22 mouse cellular contexts compared by ENCODE assay signal in the genomic region with DNA sequence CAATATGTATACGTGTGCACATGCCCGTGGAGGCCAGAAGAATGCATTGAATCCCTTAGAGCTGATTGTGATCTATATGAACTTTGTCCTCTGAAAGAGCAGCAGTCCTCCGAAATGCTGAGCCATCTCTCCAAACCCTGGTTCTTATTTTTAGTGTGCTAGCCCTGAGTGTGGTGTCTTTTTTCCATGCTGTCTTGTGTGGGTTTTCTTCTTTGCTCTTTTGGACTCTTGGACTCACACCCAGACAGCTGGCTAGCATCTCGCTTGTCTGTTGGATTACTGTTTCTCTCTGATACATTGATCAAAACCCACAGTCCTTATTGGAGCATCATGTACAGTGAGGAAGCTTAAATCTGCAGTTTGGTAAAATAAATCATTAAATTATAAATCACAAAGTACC. TPM values are rescaled to one million over a fixed set of nuclear protein-coding genes. Genes with fewer than 3 reads are reported as not detected.
DNase-seq lines count a peak whose midpoint lies in the region; ATAC-seq and TF ChIP-seq lines count a peak whose summit lies in the region.
"Had no signal": no experiment of that assay in that cellular context is flagged by ENCODE, and none has a peak within 500 bp of the region (broad histone marks: within the 10 kb centered on the region; RNA-seq: fewer than 3 reads in every experiment).

No protein-coding gene starts in this region.

- TF ChIP-seq POLR2A in kidney, adult 2 months (IDR thresholded peaks at IDR 0.05; ENCODE audit: low read depth, low read length), result no peak

- no peak overlapping the region for H3K4me2 ChIP-seq in heart, embryonic 14.5 days (ENCODE audit: low read length)
- H3K4me2 ChIP-seq: embryonic facial prominence, embryonic 12.5 days; hindbrain, embryonic 12.5 days; limb, embryonic 12.5 days; midbrain, embryonic 15.5 days; stomach, embryonic 15.5 days had no signal

- H3K27ac ChIP-seq in heart, embryonic 14.5 days (replicated peaks in 1 of 2; ENCODE audit: control insufficient read depth in 1 of 2, insufficient read depth in 1 of 2, low read depth in 2 of 2, low read length in 2 of 2), result no peak overlapping the region
- peak overlapping the region; percentile 80 for H3K27ac ChIP-seq in kidney, adult 2 months (ENCODE audit: insufficient read depth, low read depth, low read length)
- H3K27ac ChIP-seq in ES-E14 (ENCODE audit: insufficient read depth, low read depth, low read length, poor library complexity, severe bottlenecking), result peak overlapping the region; percentile 40; the same call in 1 of the 2 replicates
- H3K27ac ChIP-seq: embryonic facial prominence, embryonic 12.5 days; hindbrain, embryonic 12.5 days; limb, embryonic 12.5 days; midbrain, embryonic 15.5 days; stomach, embryonic 15.5 days had no signal

- H3K4me3 ChIP-seq in heart, embryonic 14.5 days (ENCODE audit: control insufficient read depth in 1 of 2, insufficient read depth in 1 of 2, low read depth in 1 of 2, low read length in 2 of 2), result no peak overlapping the region
- no peak overlapping the region for H3K4me3 ChIP-seq in kidney, adult 2 months (ENCODE audit: insufficient read depth, low read depth, low read length)
- H3K4me3 ChIP-seq in E14TG2a.4 (replicated peaks; ENCODE audit: low read length) (peak overlapping the region; percentile 93), ES-E14 (ENCODE audit: insufficient read depth in 1 of 2, low read depth in 1 of 2, low read length in 2 of 2, poor library complexity in 1 of 2, severe bottlenecking in 1 of 2) (peak overlapping the region in 1 of 2 experiments; percentile 27; a peak in 3 of 4 replicates)
- H3K4me3 ChIP-seq: embryonic facial prominence, embryonic 12.5 days; hindbrain, embryonic 12.5 days; limb, embryonic 12.5 days; midbrain, embryonic 15.5 days; stomach, embryonic 15.5 days had no signal

- ATAC-seq in heart, embryonic 14.5 days (ENCODE audit: insufficient number of reproducible peaks, insufficient read depth, low FRiP score, low read depth), result no peak
- ATAC-seq: forebrain, embryonic 14.5 days; midbrain, embryonic 15.5 days; Patski had no signal

- no peak for TF ChIP-seq CTCF in kidney, adult 2 months (conservative IDR thresholded peaks at IDR 0.05; ENCODE audit: insufficient read depth, insufficient read length, low read depth, low read length)
- TF ChIP-seq CTCF in E14TG2a.4 (conservative IDR thresholded peaks at IDR 0.05; ENCODE audit: low read length), result no peak

- no peaks in the 10 kb centered on the region for H3K9me3 ChIP-seq in heart, embryonic 14.5 days (ENCODE audit: control insufficient read depth, low read length)
- H3K9me3 ChIP-seq in E14TG2a.4 (ENCODE audit: low read length) (peaks cover 2% of the 10 kb centered on the region; the same call in 1 of the 2 replicates), ES-E14 (ENCODE audit: control insufficient read depth, insufficient read depth, low read depth, low read length) (no peaks in the 10 kb centered on the region)
- H3K9me3 ChIP-seq: embryonic facial prominence, embryonic 12.5 days; hindbrain, embryonic 12.5 days; limb, embryonic 12.5 days; midbrain, embryonic 15.5 days; stomach, embryonic 15.5 days had no signal

- WGBS in heart, embryonic 14.5 days, result 64% methylated on average over 4 of the region's 4 CpGs
- WGBS in kidney, adult 2 months, result 58% methylated on average over 4 of the region's 4 CpGs

- H3K36me3 ChIP-seq in heart, embryonic 14.5 days (ENCODE audit: control insufficient read depth, insufficient read depth, low read length), result peaks cover 38% of the 10 kb centered on the region
- H3K36me3 ChIP-seq in kidney, adult 2 months (ENCODE audit: control insufficient read depth, insufficient read depth, low read length), result peaks cover 7% of the 10 kb centered on the region; the same call in 1 of the 2 replicates
- peaks cover 61% of the 10 kb centered on the region for H3K36me3 ChIP-seq in E14TG2a.4 (ENCODE audit: insufficient read depth, low read length)
- H3K36me3 ChIP-seq in ES-E14 (ENCODE audit: control insufficient read depth, insufficient read depth, low read length, poor library complexity, severe bottlenecking), result peaks cover 13% of the 10 kb centered on the region

- in situ Hi-C loops in ES-E14 (cut with MboI; ENCODE audit: low sequenced_read_pairs in 2 of 2, unreplicated experiment in 2 of 2), result no loop called here

- H3K9ac ChIP-seq in heart, embryonic 14.5 days (ENCODE audit: low read length), result peak overlapping the region; percentile 21; the same call in 1 of the 2 replicates
- peak overlapping the region; percentile 46; the same call in 1 of the 2 replicates for H3K9ac ChIP-seq in ES-E14 (ENCODE audit: insufficient read depth, low read depth, low read length, poor library complexity, severe bottlenecking)
- H3K9ac ChIP-seq: embryonic facial prominence, embryonic 12.5 days; hindbrain, embryonic 12.5 days; limb, embryonic 12.5 days; midbrain, embryonic 15.5 days; stomach, embryonic 15.5 days had no signal

- DNase-seq in heart, adult 18-20 months, result no peak
- DNase-seq in kidney, adult 2 months, result peak; percentile 80
- DNase-seq in kidney, postnatal 4 days, result no peak
- DNase-seq in ES-E14 (ENCODE audit: low read depth, low spot score), result no peak
- DNase-seq in layer of hippocampus, adult 9-10 months (ENCODE audit: low spot score), result no peak
- DNase-seq in frontal cortex, postnatal 36 days (ENCODE audit: low spot score in 2 of 2), result no peak
- DNase-seq: adrenal gland, adult 8-10 months; cerebellum, adult 9-11 months; heart, postnatal 14 days; lung, adult 2 months; retina, postnatal 1 day; thymus, adult 18-20 months; thymus, postnatal 4 days had no signal

- H3K4me1 ChIP-seq in heart, embryonic 14.5 days (ENCODE audit: control insufficient read depth in 2 of 2, insufficient read depth in 2 of 2, low read length in 2 of 2), result peaks cover 8 to 26% of the 10 kb centered on the region in 2 experiments
- H3K4me1 ChIP-seq in kidney, adult 2 months (ENCODE audit: control insufficient read depth, insufficient read depth, low read length), result peaks cover 26% of the 10 kb centered on the region; the same call in 1 of the 2 replicates
- H3K4me1 ChIP-seq in E14TG2a.4 (replicated peaks; ENCODE audit: low read depth, low read length) (peaks cover 76% of the 10 kb centered on the region), ES-E14 (ENCODE audit: control insufficient read depth in 2 of 2, insufficient read depth in 2 of 2, low read length in 2 of 2, poor library complexity in 1 of 2) (peaks cover 16 to 40% of the 10 kb centered on the region in 2 experiments)

- H3K27me3 ChIP-seq in heart, embryonic 14.5 days (ENCODE audit: control insufficient read depth, insufficient read depth, low read length), result no peaks in the 10 kb centered on the region
- no peaks in the 10 kb centered on the region for H3K27me3 ChIP-seq in kidney, adult 2 months (replicated peaks; ENCODE audit: control insufficient read depth, insufficient read depth, low read length)
- H3K27me3 ChIP-seq in E14TG2a.4 (ENCODE audit: insufficient read depth, low read length), result no peaks in the 10 kb centered on the region
- H3K27me3 ChIP-seq: embryonic facial prominence, embryonic 12.5 days; hindbrain, embryonic 12.5 days; limb, embryonic 12.5 days; midbrain, embryonic 15.5 days; Patski; stomach, embryonic 15.5 days had no signal

TF ChIP-seq in ES-E14, 5 proteins besides CTCF, POLR2A, EP300 and RAD21:
- TF ChIP-seq ZNF384 (IDR thresholded peaks at IDR 0.05; ENCODE audit: low read depth, low read length) (no peak), ZC3H11A (IDR thresholded peaks at IDR 0.05; ENCODE audit: borderline replicate concordance, low read depth, low read length) (no peak), CHD2 (IDR thresholded peaks at IDR 0.05; ENCODE audit: low read depth, low read length) (no peak), HCFC1 (IDR thresholded peaks at IDR 0.05; ENCODE audit: borderline replicate concordance, insufficient read depth, low read length) (no peak), MAFK (IDR thresholded peaks at IDR 0.05; ENCODE audit: insufficient read depth, low read depth, low read length) (no peak)

RNA-seq across cellular contexts. Expression of a gene that starts 2.9 kb away (rescaled TPM):
- polyA plus RNA-seq in heart, embryonic 14.5 days (2014; fragmentation: Nextera tagmentation; extraction: Ambion mirVana), result 59.2 and 62.4 TPM in 2 replicates
- 10 to 100 TPM; 33.1 to 35.2 TPM for total RNA-seq in heart, adult 18-20 months (2021)
- 26.4 and 27.7 TPM in 2 replicates for polyA plus RNA-seq in kidney, adult 2 months (2012; rRNA removed)
- total RNA-seq in ES-E14 (2012; rRNA removed), result 58.4 and 60.5 TPM in 2 replicates

Comparison
In these comparisons a context has a peak if more than half of its experiments do, and no peak if none do; other contexts are left out.
1. H3K27ac ChIP-seq: peak in kidney, adult 2 months (single experiment) and ES-E14 (single experiment); none in heart, embryonic 14.5 days (0 of 2).